Mouse (Mus musculus): Measurements from ENCODE around the gene Bak1. TPM values are rescaled to one million over a fixed set of nuclear protein-coding genes. Genes with fewer than 3 reads are reported as not detected.

The Bak1 gene
- polyA plus RNA-seq, 1 experiment = 113 TPM

DNA sequence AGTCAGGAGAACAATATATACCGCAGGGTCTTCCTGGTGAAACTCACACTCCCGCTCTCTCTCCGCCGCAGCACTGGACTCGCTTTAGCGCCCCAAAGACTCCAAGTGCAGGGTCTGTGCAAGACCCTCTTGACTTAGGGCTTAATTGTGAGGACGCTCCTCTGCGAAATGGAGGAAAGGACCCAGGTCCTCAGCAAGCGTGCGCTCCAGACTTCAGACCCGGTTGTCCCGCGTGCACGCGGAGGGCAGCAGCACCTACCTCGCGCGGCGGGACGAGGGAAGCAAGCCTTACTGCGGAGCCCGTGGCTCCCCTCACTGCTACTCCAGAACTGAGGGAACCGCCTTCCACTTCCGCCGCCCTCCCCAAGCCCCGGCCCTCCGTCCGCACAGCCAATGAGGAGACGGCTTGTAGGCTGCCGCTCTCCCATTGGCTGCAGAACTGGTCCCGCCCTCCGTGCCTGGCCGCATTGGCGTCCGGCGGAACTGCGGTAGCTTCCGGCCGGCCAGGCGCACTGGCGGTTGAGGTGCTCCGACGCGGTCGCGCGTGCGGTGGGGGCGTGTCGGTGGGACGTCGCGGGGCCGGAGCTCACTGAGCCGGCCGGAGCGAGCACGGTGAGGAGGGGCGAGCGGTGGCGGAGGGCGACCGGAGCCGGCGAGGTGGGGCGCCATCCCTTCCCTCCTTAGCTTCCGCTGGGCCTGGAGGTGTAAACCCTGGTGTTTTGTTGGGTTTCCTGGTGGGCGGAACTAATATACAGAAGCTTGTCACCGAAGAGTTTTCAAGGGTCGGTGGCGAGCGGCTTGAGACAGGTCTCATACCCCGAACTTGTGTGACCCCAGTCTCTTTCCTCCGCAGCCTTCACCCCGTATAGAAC, 55.9 kb downstream of the Bak1 start, which contains the start of gene Zbtb9:
Gene Zbtb9 (plus strand): TSS at position 465 of the 872 bp plus-strand sequence.
- Histone ChIP-seq H3K79me2 (ENCODE audit: control insufficient read depth, insufficient read depth) (peaks cover 23% of the 10 kb centered on the region), H3K27me3 (ENCODE audit: control insufficient read depth, insufficient read depth, insufficient read length) (no peaks in the 10 kb centered on the region), H3K36me3 (ENCODE audit: control insufficient read depth, insufficient read depth) (peaks cover 12% of the 10 kb centered on the region), H3ac (ENCODE audit: control insufficient read depth, insufficient read length) (peak within 1 kb of the TSS; percentile 55), H3K4me2 (ENCODE audit: low read depth) (peak within 1 kb of the TSS; percentile 93), H3K4me3 (peak within 1 kb of the TSS; percentile 84)
- TF ChIP-seq MAX (IDR thresholded peaks at IDR 0.05; ENCODE audit: low read depth) = no peak
- TF ChIP-seq TCF12 (IDR thresholded peaks at IDR 0.05; ENCODE audit: insufficient read depth, poor library complexity, severe bottlenecking) = no peak
- no peak for TF ChIP-seq REST (IDR thresholded peaks at IDR 0.05; ENCODE audit: insufficient read depth, insufficient read length)
- TF ChIP-seq CEBPB (IDR thresholded peaks at IDR 0.05; ENCODE audit: insufficient read depth, poor library complexity, severe bottlenecking) = no peak
- no peak for TF ChIP-seq TCF3 (IDR thresholded peaks at IDR 0.05; ENCODE audit: insufficient read length, low read depth)
- TF ChIP-seq MYOG (IDR thresholded peaks at IDR 0.05; ENCODE audit: control insufficient read depth in 1 of 3, insufficient read depth in 1 of 3, insufficient read length in 2 of 3, low read depth in 2 of 3) = peak in 2 of 3 experiments; percentile 30 to 36
- TF ChIP-seq POLR2A (IDR thresholded peaks at IDR 0.05; ENCODE audit: insufficient read length, low read depth) = peak; percentile 95
- peak; percentile 46 for TF ChIP-seq SRF (IDR thresholded peaks at IDR 0.05; ENCODE audit: control insufficient read depth, insufficient read length, low read depth)
- TF ChIP-seq POLR2AphosphoS2 (IDR thresholded peaks at IDR 0.05; ENCODE audit: insufficient read length, low read depth) = peak; percentile 96
- TF ChIP-seq E2F4 (IDR thresholded peaks at IDR 0.05; ENCODE audit: insufficient read depth) = no peak
- no peak for TF ChIP-seq USF1 (IDR thresholded peaks at IDR 0.05; ENCODE audit: low read depth)
- TF ChIP-seq MYOD1 (IDR thresholded peaks at IDR 0.05; ENCODE audit: control insufficient read depth in 1 of 3, insufficient read length in 2 of 3, low read depth in 2 of 3) = peak in 1 of 3 experiments; percentile 15

DNA sequence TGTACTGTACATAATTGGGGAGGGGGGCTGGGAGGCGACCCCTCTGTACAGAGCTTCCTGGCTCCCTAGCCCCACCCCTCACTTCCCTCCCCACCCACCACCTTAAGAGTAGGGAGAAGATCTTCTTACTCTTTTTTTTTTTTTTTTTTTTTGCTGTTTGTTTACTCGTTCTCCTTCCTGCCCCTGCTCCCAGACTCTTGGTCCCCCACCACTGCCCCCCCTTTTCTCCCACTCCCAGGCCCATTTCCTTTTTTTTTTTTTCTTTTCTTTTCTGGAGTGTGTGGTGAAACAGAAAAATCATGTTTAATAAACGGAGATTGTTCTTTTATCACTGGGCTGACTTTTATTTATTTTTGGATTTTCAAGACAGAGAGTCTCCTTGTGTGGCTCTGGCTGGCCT, 56.7 kb downstream of the Bak1 start:
- Histone ChIP-seq H3ac (ENCODE audit: control insufficient read depth, insufficient read length) (peak overlapping the region; percentile 55), H3K27me3 (ENCODE audit: control insufficient read depth, insufficient read depth, insufficient read length) (no peaks in the 10 kb centered on the region), H3K79me2 (ENCODE audit: control insufficient read depth, insufficient read depth) (peaks cover 23% of the 10 kb centered on the region), H3K36me3 (ENCODE audit: control insufficient read depth, insufficient read depth) (peaks cover 12% of the 10 kb centered on the region), H3K4me2 (ENCODE audit: low read depth) (peak overlapping the region; percentile 92), H3K4me3 (peak overlapping the region; percentile 84)
- no peak for TF ChIP-seq MYOD1 (IDR thresholded peaks at IDR 0.05; ENCODE audit: control insufficient read depth in 1 of 3, insufficient read length in 2 of 3, low read depth in 2 of 3)
- no peak for TF ChIP-seq CEBPB (IDR thresholded peaks at IDR 0.05; ENCODE audit: insufficient read depth, poor library complexity, severe bottlenecking)
- no peak for TF ChIP-seq USF1 (IDR thresholded peaks at IDR 0.05; ENCODE audit: low read depth)
- no peak for TF ChIP-seq TCF3 (IDR thresholded peaks at IDR 0.05; ENCODE audit: insufficient read length, low read depth)
- no peak for TF ChIP-seq TCF12 (IDR thresholded peaks at IDR 0.05; ENCODE audit: insufficient read depth, poor library complexity, severe bottlenecking)
- TF ChIP-seq POLR2AphosphoS2 (IDR thresholded peaks at IDR 0.05; ENCODE audit: insufficient read length, low read depth) = no peak
- no peak for TF ChIP-seq SRF (IDR thresholded peaks at IDR 0.05; ENCODE audit: control insufficient read depth, insufficient read length, low read depth)
- TF ChIP-seq E2F4 (IDR thresholded peaks at IDR 0.05; ENCODE audit: insufficient read depth) = no peak
- no peak for TF ChIP-seq REST (IDR thresholded peaks at IDR 0.05; ENCODE audit: insufficient read depth, insufficient read length)
- TF ChIP-seq MYOG (IDR thresholded peaks at IDR 0.05; ENCODE audit: control insufficient read depth in 1 of 3, insufficient read depth in 1 of 3, insufficient read length in 2 of 3, low read depth in 2 of 3) = no peak
- no peak for TF ChIP-seq MAX (IDR thresholded peaks at IDR 0.05; ENCODE audit: low read depth)
- TF ChIP-seq POLR2A (IDR thresholded peaks at IDR 0.05; ENCODE audit: insufficient read length, low read depth) = no peak

DNA sequence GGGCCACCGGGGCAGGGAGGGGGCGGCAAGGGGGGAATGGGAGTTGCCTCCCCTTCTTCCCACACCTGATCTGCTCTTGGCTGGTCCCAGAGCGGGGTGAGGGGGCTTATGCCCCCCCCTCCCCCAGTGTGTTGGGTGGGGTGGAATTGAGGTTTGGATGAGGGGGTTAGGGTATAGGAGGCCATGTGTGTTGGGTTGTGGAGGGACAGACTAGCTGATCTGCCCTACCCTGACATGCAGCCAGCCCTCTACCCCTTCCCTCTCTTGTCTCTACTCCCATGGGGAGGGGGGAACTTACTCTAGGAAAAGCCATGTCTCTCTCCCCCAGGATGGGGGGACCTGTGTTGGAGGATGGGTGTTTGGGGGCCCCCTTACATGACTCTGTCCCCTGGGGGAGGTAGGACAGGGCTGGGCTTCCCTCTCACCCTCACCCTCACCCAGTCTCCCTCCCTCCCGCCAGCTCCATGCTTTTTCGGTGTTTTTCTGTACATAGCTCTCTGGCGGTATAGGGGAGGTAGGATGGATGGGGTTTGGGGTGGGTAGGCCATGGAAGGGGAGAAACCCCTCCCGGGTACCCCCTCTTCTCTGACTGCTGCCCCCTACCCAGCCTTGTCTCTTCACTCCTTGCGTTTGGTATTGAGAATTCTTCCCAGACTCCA, 57.4 kb downstream of the Bak1 start:
- H3K36me3 ChIP-seq (ENCODE audit: control insufficient read depth, insufficient read depth) = peaks cover 10% of the 10 kb centered on the region
- peak; percentile 53 for TF ChIP-seq POLR2AphosphoS2 (IDR thresholded peaks at IDR 0.05; ENCODE audit: insufficient read length, low read depth)
- TF ChIP-seq TCF3 (IDR thresholded peaks at IDR 0.05; ENCODE audit: insufficient read length, low read depth) = no peak
- no peak overlapping the region for H3K4me2 ChIP-seq (ENCODE audit: low read depth)
- peaks cover 23% of the 10 kb centered on the region for H3K79me2 ChIP-seq (ENCODE audit: control insufficient read depth, insufficient read depth)
- H3ac ChIP-seq (ENCODE audit: control insufficient read depth, insufficient read length) = no peak overlapping the region
- no peaks in the 10 kb centered on the region for H3K27me3 ChIP-seq (ENCODE audit: control insufficient read depth, insufficient read depth, insufficient read length)
- peak overlapping the region; percentile 84 for H3K4me3 ChIP-seq

DNA sequence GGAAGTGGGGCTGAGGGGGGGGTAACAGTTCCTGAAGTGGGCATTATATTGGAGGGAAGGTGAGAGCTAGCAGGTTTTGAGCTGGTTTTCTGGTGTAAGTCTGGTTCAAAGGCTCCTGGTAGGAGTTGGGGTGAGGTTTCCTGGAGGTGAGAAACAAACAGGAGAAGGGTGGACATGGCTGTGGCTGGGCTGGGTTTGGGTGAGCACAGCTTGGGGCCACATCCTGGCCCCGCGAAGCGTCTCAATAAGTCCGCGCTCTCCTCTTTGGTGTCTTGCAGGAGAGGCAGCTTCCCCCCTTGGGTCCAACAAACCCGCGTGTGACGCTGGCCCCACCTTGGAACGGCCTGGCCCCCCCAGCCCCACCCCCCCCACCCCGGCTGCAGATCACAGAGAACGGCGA, 58.6 kb downstream of the Bak1 start:
- no peak overlapping the region for H3K4me2 ChIP-seq (ENCODE audit: low read depth)
- TF ChIP-seq TCF3 (IDR thresholded peaks at IDR 0.05; ENCODE audit: insufficient read length, low read depth) = no peak
- no peak for TF ChIP-seq POLR2A (IDR thresholded peaks at IDR 0.05; ENCODE audit: insufficient read length, low read depth)
- no peak for TF ChIP-seq USF1 (IDR thresholded peaks at IDR 0.05; ENCODE audit: low read depth)
- TF ChIP-seq MYOD1 (IDR thresholded peaks at IDR 0.05; ENCODE audit: control insufficient read depth in 1 of 3, insufficient read length in 2 of 3, low read depth in 2 of 3) = no peak
- no peak for TF ChIP-seq REST (IDR thresholded peaks at IDR 0.05; ENCODE audit: insufficient read depth, insufficient read length)
- TF ChIP-seq E2F4 (IDR thresholded peaks at IDR 0.05; ENCODE audit: insufficient read depth) = no peak
- TF ChIP-seq POLR2AphosphoS2 (IDR thresholded peaks at IDR 0.05; ENCODE audit: insufficient read length, low read depth) = no peak
- TF ChIP-seq MAX (IDR thresholded peaks at IDR 0.05; ENCODE audit: low read depth) = no peak
- no peak for TF ChIP-seq MYOG (IDR thresholded peaks at IDR 0.05; ENCODE audit: control insufficient read depth in 1 of 3, insufficient read depth in 1 of 3, insufficient read length in 2 of 3, low read depth in 2 of 3)
- TF ChIP-seq TCF12 (IDR thresholded peaks at IDR 0.05; ENCODE audit: insufficient read depth, poor library complexity, severe bottlenecking) = no peak
- no peak for TF ChIP-seq SRF (IDR thresholded peaks at IDR 0.05; ENCODE audit: control insufficient read depth, insufficient read length, low read depth)
- TF ChIP-seq CEBPB (IDR thresholded peaks at IDR 0.05; ENCODE audit: insufficient read depth, poor library complexity, severe bottlenecking) = no peak
- H3K79me2 ChIP-seq (ENCODE audit: control insufficient read depth, insufficient read depth) = peaks cover 21% of the 10 kb centered on the region
- H3K27me3 ChIP-seq (ENCODE audit: control insufficient read depth, insufficient read depth, insufficient read length) = no peaks in the 10 kb centered on the region
- H3ac ChIP-seq (ENCODE audit: control insufficient read depth, insufficient read length) = no peak overlapping the region
- no peaks in the 10 kb centered on the region for H3K36me3 ChIP-seq (ENCODE audit: control insufficient read depth, insufficient read depth)
- no peak overlapping the region for H3K4me3 ChIP-seq

Other genes starting within 250 kb of the Bak1 start
- gene Bnip1, start 247.9 kb downstream of the Bak1 start, polyA plus RNA-seq (2012; fragmentation: generic; extraction: Trizol) = 31.8 TPM
- 1.4 TPM for gene Nkx2-5, start 184.0 kb downstream of the Bak1 start, polyA plus RNA-seq (2012; fragmentation: generic; extraction: Trizol)
- gene Kifc5b, start 111.9 kb downstream of the Bak1 start, polyA plus RNA-seq (2012; fragmentation: generic; extraction: Trizol) = 15.4 TPM
- gene Phf1, start 96.0 kb downstream of the Bak1 start, polyA plus RNA-seq (2012; fragmentation: generic; extraction: Trizol) = 9.6 TPM
- gene Cuta, start 89.4 kb downstream of the Bak1 start, polyA plus RNA-seq (2012; fragmentation: generic; extraction: Trizol) = 169 TPM
- gene Syngap1, start 87.8 kb downstream of the Bak1 start, polyA plus RNA-seq (2012; fragmentation: generic; extraction: Trizol) = 5.2 TPM
- 8.8 TPM for gene Zbtb9, start 55.8 kb downstream of the Bak1 start, polyA plus RNA-seq (2012; fragmentation: generic; extraction: Trizol)
- 22.2 TPM for gene Itpr3, start 28.3 kb upstream of the Bak1 start, polyA plus RNA-seq (2012; fragmentation: generic; extraction: Trizol)
- 740 TPM for gene Uqcc2, start 104.9 kb upstream of the Bak1 start, polyA plus RNA-seq (2012; fragmentation: generic; extraction: Trizol)
- gene Ip6k3, start 138.8 kb upstream of the Bak1 start, polyA plus RNA-seq (2012; fragmentation: generic; extraction: Trizol) = 29.7 TPM
- gene Lemd2, start 175.5 kb upstream of the Bak1 start, polyA plus RNA-seq (2012; fragmentation: generic; extraction: Trizol) = 72.1 TPM

Data from myocyte (in vitro differentiated cells).